Mouse (Mus musculus) heart, adult 9 months (tissue): ENCODE results near the gene Ranbp10.

Experiments
- DNase-seq, 2 experiments: peaks; one replicate each; pipeline ENCODE4 v3.0.0; 2022; ENCODE audit warnings: low spot score in 2 of 2

The Ranbp10 gene

GRCm38 (mm10) chr8:105826861-105827848 lies at the start of gene Ranbp10, which contains the start of gene Tsnaxip1:
Gene Ranbp10 (minus strand): TSS chr8:105827350.
Gene Tsnaxip1 (plus strand): TSS chr8:105827731.
- DNase-seq, result peak; percentile 99

- DNase-seq, result peak; percentile 59 to 71
Measured at GRCm38 (mm10) chr8:105874301-105874700, 47.2 kb upstream of the Ranbp10 start.

- no peak for DNase-seq
Measured at GRCm38 (mm10) chr8:105866364-105867029, 39.3 kb upstream of the Ranbp10 start.

- DNase-seq, result no peak
Measured at GRCm38 (mm10) chr8:105861951-105862350, 34.8 kb upstream of the Ranbp10 start.

- DNase-seq, result peak; percentile 98 to 99
Measured at GRCm38 (mm10) chr8:105860143-105860981, 33.2 kb upstream of the Ranbp10 start, which contains the start of gene Nutf2. Gene Nutf2 (plus strand): TSS chr8:105860580.

GRCm38 (mm10) chr8:105859314-105859713 lies 32.2 kb upstream of the Ranbp10 start:
- no peak for DNase-seq

GRCm38 (mm10) chr8:105858495-105858894 lies 31.3 kb upstream of the Ranbp10 start:
- no peak for DNase-seq

GRCm38 (mm10) chr8:105856168-105856835 lies 29.2 kb upstream of the Ranbp10 start:
- DNase-seq, result no peak

- peak; percentile 37 to 50 for DNase-seq
Measured at GRCm38 (mm10) chr8:105855248-105856167, 28.4 kb upstream of the Ranbp10 start.

GRCm38 (mm10) chr8:105854715-105855216 lies 27.6 kb upstream of the Ranbp10 start, which contains the start of gene Thap11:
Gene Thap11 (plus strand): TSS chr8:105855132.
- DNase-seq, result peak; percentile 88 to 94

- DNase-seq, result no peak
Measured at GRCm38 (mm10) chr8:105854303-105854702, 27.2 kb upstream of the Ranbp10 start.

GRCm38 (mm10) chr8:105853178-105853577 lies 26.0 kb upstream of the Ranbp10 start, which contains the start of gene Cenpt:
Gene Cenpt (minus strand): TSS chr8:105853278.
- no peak for DNase-seq

- no peak for DNase-seq
Measured at GRCm38 (mm10) chr8:105852146-105852729, 25.1 kb upstream of the Ranbp10 start.

- peak; percentile 84 to 89 for DNase-seq
Measured at GRCm38 (mm10) chr8:105851651-105852143, 24.5 kb upstream of the Ranbp10 start.

GRCm38 (mm10) chr8:105850611-105851010 lies 23.5 kb upstream of the Ranbp10 start:
- DNase-seq, result no peak

GRCm38 (mm10) chr8:105850014-105850413 lies 22.9 kb upstream of the Ranbp10 start:
- DNase-seq, result no peak

- DNase-seq, result no peak
Measured at GRCm38 (mm10) chr8:105846678-105847077, 19.5 kb upstream of the Ranbp10 start.

GRCm38 (mm10) chr8:105839209-105839608 lies 12.1 kb upstream of the Ranbp10 start:
- no peak for DNase-seq

- no peak for DNase-seq
Measured at GRCm38 (mm10) chr8:105836991-105837390, 9.8 kb upstream of the Ranbp10 start.
